Mouse (Mus musculus) small intestine, adult 2 months (tissue): ENCODE data around the gene Sumf2. TPM values are rescaled to one million over a fixed set of nuclear protein-coding genes. Genes with fewer than 3 reads are reported as not detected.

Source experiments
- H3K27ac ChIP-seq: fragments of 200-500 bp; 2 replicates; pipeline ENCODE4 v1.5.1; 2012; ENCODE audit warnings: low read depth, low read length, control low read depth, inconsistent platforms; ENCODE audit not compliant: insufficient read depth
- H3K27me3 ChIP-seq: fragments of 200-500 bp; 2 replicates; pipeline ENCODE4 v1.6.1; 2012; ENCODE audit warnings: mild to moderate bottlenecking, moderate library complexity, low read length, inconsistent platforms; ENCODE audit not compliant: control insufficient read depth, insufficient read depth
- H3K36me3 ChIP-seq: fragments of 200-500 bp; 2 replicates; pipeline ENCODE4 v1.6.1; 2012; ENCODE audit warnings: mild to moderate bottlenecking, low read length, control low read depth, inconsistent platforms; ENCODE audit not compliant: control insufficient read depth, insufficient read depth
- H3K4me1 ChIP-seq: fragments of 200-500 bp; 2 replicates; pipeline ENCODE4 v1.6.1; 2012; ENCODE audit warnings: low read length, inconsistent platforms, mixed read lengths; ENCODE audit not compliant: control insufficient read depth, insufficient read depth, insufficient read length
- H3K4me3 ChIP-seq: fragments of 200-500 bp; 2 replicates; pipeline ENCODE4 v1.5.1; 2012; ENCODE audit warnings: low read depth, mild to moderate bottlenecking, control low read depth, inconsistent platforms, low read length, moderate library complexity
- CTCF ChIP-seq: fragments of 200-500 bp; IDR thresholded peaks from 2 replicates; pipeline ENCODE4 v1.5.1; 2012; ENCODE audit warnings: low read depth, mild to moderate bottlenecking, control low read depth, inconsistent platforms, low read length, moderate library complexity, mixed read lengths; ENCODE audit not compliant: insufficient replicate concordance, insufficient read length; ENCODE audit errors: extremely low read depth
- POLR2A ChIP-seq: fragments of 200-500 bp; IDR thresholded peaks from 2 replicates; pipeline ENCODE4 v1.6.1; 2012; ENCODE audit warnings: low read depth, mild to moderate bottlenecking, control low read depth, inconsistent platforms, low read length, moderate library complexity
- WGBS: fragments of 180-500 bp; shearing (Covaris S2); methylation state at CpG from one replicate; pipeline ENCODE4 v1.1.7; 2018; 5-methylcytosine and 5-hydroxymethylcytosine counted together
- polyA plus RNA-seq: library from polyadenylated mRNA; depleted of rRNA; stranded (reverse); fragments of >200 nt; gene quantifications from 2 replicates; pipeline ENCODE4 v1.2.3, GENCODE M21; 2012; rRNA removed

The Sumf2 gene
- polyA plus RNA-seq, 1 experiment, result 4.1 TPM

- Histone ChIP-seq H3K36me3 (no peaks in the 10 kb centered on the region), H3K27me3 (no peaks in the 10 kb centered on the region), H3K4me1 (peaks cover 4% of the 10 kb centered on the region; the same call in 1 of the 2 replicates), H3K27ac (peak within 1 kb of the TSS; percentile 32), H3K4me3 (peak within 1 kb of the TSS; percentile 80)
- no peak for TF ChIP-seq CTCF
- peak; percentile 36; the same call in 1 of the 2 replicates for TF ChIP-seq POLR2A
- under 1% methylated on average over 63 of the region's 63 CpGs for WGBS
Measured at GRCm38 (mm10) chr5:129908242-129908965, 61.6 kb downstream of the Sumf2 start, which contains the start of gene Nupr1l. TSS of gene Nupr1l (plus strand) at chr5:129908540.

- 67% methylated on average over 9 of the region's 9 CpGs for WGBS
- H3K4me1 ChIP-seq, result peaks cover 4% of the 10 kb centered on the region; the same call in 1 of the 2 replicates
- H3K27me3 ChIP-seq, result no peaks in the 10 kb centered on the region
- H3K36me3 ChIP-seq, result no peaks in the 10 kb centered on the region
- H3K27ac ChIP-seq, result no peak overlapping the region
- no peak overlapping the region for H3K4me3 ChIP-seq
- TF ChIP-seq POLR2A (no peak), CTCF (no peak)
Measured at GRCm38 (mm10) chr5:129909147-129909546, 62.4 kb downstream of the Sumf2 start.

- H3K36me3 ChIP-seq, result no peaks in the 10 kb centered on the region
- no peak overlapping the region for H3K4me3 ChIP-seq
- H3K4me1 ChIP-seq, result peaks cover 4% of the 10 kb centered on the region; the same call in 1 of the 2 replicates
- no peaks in the 10 kb centered on the region for H3K27me3 ChIP-seq
- no peak overlapping the region for H3K27ac ChIP-seq
- TF ChIP-seq CTCF (no peak), POLR2A (no peak)
- WGBS, result 74% methylated on average over 7 of the region's 7 CpGs
Measured at GRCm38 (mm10) chr5:129909591-129909990, 62.8 kb downstream of the Sumf2 start.

Other genes starting within 250 kb of the Sumf2 start
- gene Zfp11, start 176.9 kb upstream of the Sumf2 start, polyA plus RNA-seq, result 0.19 and 0.39 TPM in 2 replicates
- gene Sept14, start 138.5 kb upstream of the Sumf2 start, polyA plus RNA-seq, result not detected in 2 replicates
- 8.9 and 28.7 TPM in 2 replicates for gene Mrps17, start 131.5 kb upstream of the Sumf2 start, polyA plus RNA-seq
- gene Nipsnap2, start 121.9 kb upstream of the Sumf2 start, polyA plus RNA-seq, result 10.3 and 14.9 TPM in 2 replicates
- 4.2 and 10.2 TPM in 2 replicates for gene Psph, start 59.5 kb upstream of the Sumf2 start, polyA plus RNA-seq
- gene Chchd2, start 40.5 kb downstream of the Sumf2 start, polyA plus RNA-seq, result 2,208 and 2,785 TPM in 2 replicates
- gene Zbed5, start 48.7 kb downstream of the Sumf2 start, polyA plus RNA-seq, result 0.19 and 0.39 TPM in 2 replicates
- 0.04 and 0.14 TPM in 2 replicates for gene Phkg1, start 51.6 kb downstream of the Sumf2 start, polyA plus RNA-seq
- 4.2 and 5.0 TPM in 2 replicates for gene Nupr1l, start 61.6 kb downstream of the Sumf2 start, polyA plus RNA-seq
- 8.8 and 11.4 TPM in 2 replicates for gene Vkorc1l1, start 95.0 kb downstream of the Sumf2 start, polyA plus RNA-seq
- 11.9 and 13.9 TPM in 2 replicates for gene Gusb, start 156.1 kb downstream of the Sumf2 start, polyA plus RNA-seq
- 35.9 and 54.6 TPM in 2 replicates for gene Asl, start 182.3 kb downstream of the Sumf2 start, polyA plus RNA-seq
- 6.6 and 9.7 TPM in 2 replicates for gene Crcp, start 182.3 kb downstream of the Sumf2 start, polyA plus RNA-seq
- 4.4 and 4.8 TPM in 2 replicates for gene Tpst1, start 226.3 kb downstream of the Sumf2 start, polyA plus RNA-seq